Mouse (Mus musculus) left cerebral cortex, adult 2 months (tissue): ENCODE results near the gene Tmem62. TPM values are rescaled to one million over a fixed set of nuclear protein-coding genes. Genes with fewer than 3 reads are reported as not detected.

Experiments used
- DNase-seq, 2 experiments: peaks; one replicate each; pipeline ENCODE4 v3.0.0; 2021 to 2022; ENCODE audit warnings: low spot score in 2 of 2, mixed read lengths in 1 of 2; ENCODE audit errors: extremely low spot score in 1 of 2
- H3K27ac ChIP-seq: fragments of 200-600 bp; 2 replicates; pipeline ENCODE4 v1.8.1; 2022
- H3K4me3 ChIP-seq: fragments of 200-600 bp; 2 replicates; pipeline ENCODE4 v1.8.1; 2022
- CTCF ChIP-seq: fragments of 200-600 bp; IDR thresholded peaks from 2 replicates; pipeline ENCODE4 v1.8.1; 2022; ENCODE audit warnings: antibody characterized with exemption, mild to moderate bottlenecking, moderate library complexity
- intact Hi-C: fragments of 180-260 bp; cut with DNase I; formaldehyde crosslinking; loops from one replicate; pipeline ENCODE4 v1.15.1; 2025
- long read RNA-seq, 2 experiments: library from polyadenylated mRNA; stranded (forward); transcript quantifications; one replicate each; pipeline ENCODE4 v2.0.0; 2021; ENCODE audit warnings: borderline mapping rate in 2 of 2
- total RNA-seq, 2 experiments: library from RNA; stranded (reverse); gene quantifications; 2 replicates each; pipeline ENCODE4 v1.2.3; 2021

Gene Tmem62
- 10 to 100 TPM; 21.8 to 28.5 TPM for total RNA-seq
- long read RNA-seq, experiment 1, transcript Tmem62-201 (14 exons, 2,921 nt) = major isoform, 22 of 37 reads
- long read RNA-seq, experiment 1, partial matches to known transcripts = 2 of 37 reads
- long read RNA-seq, experiment 1, other reads (novel, unspliced or antisense) = 9 of 37 reads
- long read RNA-seq, experiment 2, transcript Tmem62-201 (14 exons, 2,921 nt) = major isoform, 11 of 18 reads
- long read RNA-seq, experiment 2, partial matches to known transcripts = 0 of 18 reads
- long read RNA-seq, experiment 2, other reads (novel, unspliced or antisense) = 6 of 18 reads

DNA sequence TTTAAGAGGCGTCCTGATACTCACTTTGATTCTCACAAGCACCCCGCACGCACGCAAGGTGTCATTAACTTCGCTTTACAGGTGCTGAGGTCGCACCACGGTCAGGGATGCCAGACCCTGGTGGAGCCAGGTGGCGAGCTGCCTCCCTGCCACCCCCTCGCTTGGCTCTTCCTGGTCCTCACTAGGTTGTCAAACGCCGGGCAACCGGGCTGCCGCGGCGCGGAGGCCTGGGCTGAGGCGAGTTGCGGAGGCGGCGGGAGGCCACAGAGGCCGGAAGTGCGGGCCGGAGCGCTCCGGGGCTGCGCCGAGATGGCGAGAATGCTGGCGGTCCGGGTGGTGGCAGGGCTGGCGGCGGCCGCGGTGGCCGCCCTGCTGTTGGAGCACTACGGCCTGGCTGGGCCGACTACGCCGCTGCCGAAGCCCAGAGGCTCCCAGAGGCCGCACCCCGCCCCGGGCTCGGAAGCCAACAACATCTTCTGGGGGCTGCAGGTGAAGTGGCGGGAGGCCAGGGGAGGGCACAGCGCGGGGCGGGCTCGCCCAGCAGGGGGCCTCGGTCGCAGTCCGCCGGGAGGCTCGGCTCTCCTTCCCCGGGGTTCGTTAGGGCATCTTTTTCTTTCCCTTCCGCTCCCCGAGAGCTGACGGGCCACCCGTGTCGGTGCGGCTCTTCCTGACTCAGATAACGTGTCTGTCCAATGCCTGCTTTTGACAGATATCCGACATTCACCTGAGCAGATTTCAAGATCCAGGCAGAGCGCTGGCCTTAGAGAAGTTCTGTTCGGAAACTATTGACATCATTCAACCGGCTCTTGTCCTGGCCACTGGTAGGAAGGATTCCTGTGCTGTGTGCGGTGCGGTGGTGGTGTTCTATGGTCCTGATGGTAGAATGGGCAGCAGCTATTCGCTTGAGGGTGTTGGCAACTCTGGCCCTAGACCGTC lies at the start of gene Tmem62:
Gene Tmem62, plus strand, starts transcription at position 28 of the 936 bp plus-strand sequence.
- peak; percentile 44 for TF ChIP-seq CTCF
- Histone ChIP-seq H3K4me3 (peak within 1 kb of the TSS; percentile 82), H3K27ac (peak within 1 kb of the TSS; percentile 92)
- peak; percentile 57 to 59 for DNase-seq
- intact Hi-C loops = loop anchor here (2.0 kb wide), 1 partner anchor 32 kb away; the partner anchor contains the start of gene Ccndbp1

- no peak overlapping the region for H3K27ac ChIP-seq
- no peak overlapping the region for H3K4me3 ChIP-seq
- TF ChIP-seq CTCF = no peak
- DNase-seq = no peak
- intact Hi-C loops = no loop called here
These were observed 43.8 kb upstream of the Tmem62 start for GRCm38 (mm10) chr2:120933038-120933437.

DNA sequence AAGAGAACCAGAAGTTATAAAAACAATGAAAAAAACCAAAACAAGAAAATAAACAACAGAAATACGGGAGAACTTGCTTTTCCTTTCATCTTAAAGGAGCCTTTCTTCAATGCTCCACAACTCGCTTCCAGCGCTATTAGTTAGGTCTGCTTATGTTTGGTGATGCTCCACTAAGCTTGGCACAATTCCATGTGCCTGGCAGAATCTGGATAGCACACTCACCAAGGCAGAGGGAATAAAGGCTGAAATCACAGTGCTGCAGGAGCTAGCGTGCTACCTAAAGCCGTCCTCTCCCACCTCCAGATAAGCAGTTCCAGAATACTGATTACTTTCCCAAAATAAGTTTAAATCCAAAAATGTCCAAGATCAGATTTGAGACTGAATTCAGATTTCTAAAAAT lies 25.6 kb upstream of the Tmem62 start:
- TF ChIP-seq CTCF = no peak
- no peak overlapping the region for H3K4me3 ChIP-seq
- peak; percentile 18 to 28 for DNase-seq
- intact Hi-C loops = no loop called here
- H3K27ac ChIP-seq = no peak overlapping the region; the same call in 1 of the 2 replicates

DNA sequence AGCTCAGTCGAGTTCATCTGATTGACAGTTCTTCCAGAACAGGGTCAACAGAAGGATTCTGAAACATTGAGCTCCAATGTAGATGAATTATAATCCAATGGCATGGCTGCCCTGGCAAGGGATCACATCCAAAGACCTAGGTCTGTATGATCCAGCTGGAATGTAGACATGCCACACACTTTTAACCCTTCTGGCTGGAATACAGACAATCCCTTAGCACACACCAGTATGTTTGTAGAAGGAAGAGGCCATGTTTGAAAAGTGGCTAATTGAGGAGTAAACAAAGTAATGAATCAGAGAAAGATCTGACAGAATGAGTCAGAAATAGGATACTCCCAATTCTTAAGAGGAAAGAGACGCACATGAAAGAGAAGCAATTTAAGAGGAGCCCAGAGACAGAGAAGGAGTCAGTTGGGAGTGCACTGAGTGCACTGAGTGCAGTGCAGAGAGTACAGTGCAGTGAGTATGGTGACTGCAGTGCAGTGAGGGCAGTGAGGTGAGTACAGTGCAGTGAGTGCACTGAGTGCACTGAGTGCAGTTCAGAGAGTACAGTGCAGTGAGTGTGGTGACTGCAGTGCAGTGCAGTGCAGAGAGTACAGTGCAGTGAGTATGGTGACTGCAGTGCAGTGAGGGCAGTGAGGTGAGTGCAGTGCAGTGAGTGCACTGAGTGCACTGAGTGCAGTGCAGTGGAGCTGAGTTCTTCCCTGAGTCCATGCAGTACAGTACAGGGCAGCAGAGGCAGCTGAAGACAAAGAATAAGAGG lies 24.5 kb upstream of the Tmem62 start:
- H3K4me3 ChIP-seq = no peak overlapping the region
- H3K27ac ChIP-seq = no peak overlapping the region
- no peak for DNase-seq
- TF ChIP-seq CTCF = no peak
- intact Hi-C loops = no loop called here

- intact Hi-C loops = no loop called here
- DNase-seq = no peak
- no peak for TF ChIP-seq CTCF
- H3K27ac ChIP-seq = no peak overlapping the region
- no peak overlapping the region for H3K4me3 ChIP-seq
These were observed 17.5 kb upstream of the Tmem62 start for GRCm38 (mm10) chr2:120959363-120959762.

DNA sequence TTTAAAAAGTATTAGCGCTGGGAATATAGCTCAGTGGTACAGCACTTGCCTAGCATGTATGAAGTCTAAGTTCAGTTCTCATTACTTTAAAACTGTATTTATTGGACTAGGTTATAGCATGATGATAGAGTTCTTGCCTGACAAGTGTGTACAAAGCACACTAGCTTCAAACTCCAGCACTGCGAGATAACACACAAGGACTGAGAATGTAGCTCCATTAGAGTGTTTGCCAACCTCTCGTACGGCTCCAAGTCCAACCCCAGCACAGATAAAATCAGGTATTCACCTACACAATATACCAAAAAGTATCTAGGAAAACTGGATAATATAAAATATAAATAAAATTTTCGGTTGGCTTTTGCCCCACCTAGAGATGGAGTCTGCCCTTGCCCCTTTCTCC lies 17.0 kb upstream of the Tmem62 start:
- TF ChIP-seq CTCF = no peak
- H3K4me3 ChIP-seq = no peak overlapping the region
- no peak for DNase-seq
- intact Hi-C loops = no loop called here
- H3K27ac ChIP-seq = no peak overlapping the region

DNA sequence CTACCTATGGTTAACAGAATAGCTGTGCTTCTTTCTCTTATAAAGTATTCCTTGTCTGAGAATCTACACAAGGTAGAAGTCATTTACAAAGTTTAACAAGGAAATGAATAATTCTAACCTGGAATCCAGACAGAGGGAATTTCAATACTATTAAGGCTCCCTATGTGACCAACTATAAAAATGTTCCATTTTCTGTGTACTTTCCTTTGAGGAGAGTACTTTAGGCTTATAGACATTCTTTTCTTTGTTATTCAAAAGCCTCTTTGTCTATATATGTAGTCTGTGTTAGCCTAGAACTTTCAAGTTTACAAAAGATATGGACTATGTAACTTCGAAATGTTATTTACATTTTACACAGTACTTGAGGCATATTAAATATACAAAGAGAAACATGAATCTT lies 16.6 kb upstream of the Tmem62 start:
- DNase-seq = no peak
- H3K4me3 ChIP-seq = no peak overlapping the region
- H3K27ac ChIP-seq = no peak overlapping the region
- intact Hi-C loops = no loop called here
- TF ChIP-seq CTCF = no peak

DNA sequence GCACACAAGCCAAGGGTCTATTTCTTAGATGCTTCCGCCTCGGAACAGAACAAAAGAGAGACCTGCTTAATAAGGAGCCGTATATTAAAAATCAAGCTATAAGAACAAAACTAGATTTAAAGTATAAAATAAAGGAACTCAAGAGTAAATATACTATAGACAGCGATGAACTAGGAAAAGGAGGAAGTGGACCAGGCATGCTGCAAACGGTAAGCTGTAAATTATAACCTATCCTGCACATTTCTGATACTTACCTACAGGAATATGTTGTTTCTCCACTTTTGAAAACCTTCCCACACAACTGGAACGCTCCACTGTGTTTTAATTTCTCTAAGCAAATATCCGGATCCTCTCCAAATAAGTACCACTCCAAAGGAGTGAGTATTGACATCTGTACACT lies 13.7 kb upstream of the Tmem62 start:
- no peak for DNase-seq
- Histone ChIP-seq H3K27ac (no peak overlapping the region), H3K4me3 (no peak overlapping the region)
- intact Hi-C loops = no loop called here
- no peak for TF ChIP-seq CTCF

DNA sequence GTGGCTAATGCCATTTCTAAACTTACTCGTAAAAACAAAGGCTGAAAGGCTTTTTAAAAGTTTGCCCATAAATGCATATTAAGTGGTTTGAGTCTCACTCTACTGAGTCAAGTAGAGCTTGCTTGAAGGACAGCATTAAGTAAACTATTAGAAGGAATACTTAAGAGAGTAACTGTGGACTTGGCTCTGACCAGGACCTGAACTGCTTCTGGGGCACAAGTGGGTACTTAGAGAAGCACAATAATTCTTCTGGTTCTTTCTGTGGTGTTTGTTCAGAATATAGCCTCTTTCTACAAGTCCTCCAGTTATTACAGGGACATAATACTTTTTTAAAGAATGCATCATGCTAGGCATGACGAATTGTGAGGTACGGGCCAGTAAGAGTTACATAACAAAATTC lies 11.3 kb upstream of the Tmem62 start:
- no peak for DNase-seq
- intact Hi-C loops = no loop called here
- no peak overlapping the region for H3K27ac ChIP-seq
- no peak overlapping the region for H3K4me3 ChIP-seq
- no peak for TF ChIP-seq CTCF

- intact Hi-C loops = no loop called here
- DNase-seq = peak in 1 of 2 experiments; percentile 31
- peak overlapping the region; percentile 82 for H3K4me3 ChIP-seq
- peak overlapping the region; percentile 94 for H3K27ac ChIP-seq
- no peak for TF ChIP-seq CTCF
These were observed 6.7 kb upstream of the Tmem62 start for GRCm38 (mm10) chr2:120970045-120970539.

- Histone ChIP-seq H3K4me3 (peak within 1 kb of the TSS; percentile 82), H3K27ac (peak within 1 kb of the TSS; percentile 94)
- intact Hi-C loops = no loop called here
- DNase-seq = peak; percentile 78 to 86
- TF ChIP-seq CTCF = no peak; the same call in 1 of the 2 replicates
These were observed 6.2 kb upstream of the Tmem62 start, which contains the start of gene Ubr1 for GRCm38 (mm10) chr2:120970559-120971080. Ubr1 (minus strand) TSS chr2:120970715.
